Mouse (Mus musculus): ENCODE data around the gene Ezh1.

Gene Ezh1

DNA sequence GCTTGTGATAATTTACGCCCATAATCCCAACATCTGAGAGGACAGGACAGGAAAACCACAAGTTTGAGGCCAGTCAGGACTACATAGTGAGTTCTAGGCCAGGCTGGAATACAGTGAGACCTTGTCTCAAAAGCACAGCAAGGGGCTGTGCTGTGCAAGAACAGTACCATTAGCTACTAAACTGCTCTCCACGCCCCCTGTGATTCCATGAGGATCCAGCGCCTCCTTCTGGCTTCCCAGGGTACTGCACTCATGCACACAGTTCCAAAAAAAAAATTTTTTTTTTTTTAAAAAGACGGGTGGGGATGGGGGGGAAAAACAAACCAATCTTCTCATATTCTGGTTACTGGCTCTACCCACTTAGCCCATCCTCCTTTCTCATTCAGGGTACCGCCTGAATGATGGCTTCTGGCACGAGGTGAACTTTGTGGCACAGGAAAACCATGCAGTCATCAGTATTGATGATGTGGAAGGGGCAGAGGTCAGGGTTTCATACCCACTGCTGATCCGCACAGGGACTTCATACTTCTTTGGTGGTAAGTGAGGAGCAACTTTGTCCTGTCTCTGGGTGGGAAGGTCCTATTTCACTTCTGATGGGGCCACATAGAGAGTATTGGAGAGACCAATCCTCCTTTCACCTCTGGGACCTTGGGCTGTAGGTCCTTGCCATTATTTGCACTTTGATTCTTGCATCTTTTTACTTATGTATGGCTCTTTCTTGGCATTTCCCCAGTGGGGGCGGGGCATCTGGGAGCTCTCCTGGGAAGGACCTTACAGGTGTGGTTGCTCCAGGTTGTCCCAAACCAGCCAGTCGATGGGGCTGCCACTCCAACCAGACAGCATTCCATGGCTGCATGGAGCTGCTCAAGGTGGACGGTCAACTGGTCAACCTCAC lies 45.2 kb downstream of the Ezh1 start:
- DNase-seq (ENCODE audit: low spot score in 2 of 2): peak in 1 of 2 experiments; percentile 76

DNA sequence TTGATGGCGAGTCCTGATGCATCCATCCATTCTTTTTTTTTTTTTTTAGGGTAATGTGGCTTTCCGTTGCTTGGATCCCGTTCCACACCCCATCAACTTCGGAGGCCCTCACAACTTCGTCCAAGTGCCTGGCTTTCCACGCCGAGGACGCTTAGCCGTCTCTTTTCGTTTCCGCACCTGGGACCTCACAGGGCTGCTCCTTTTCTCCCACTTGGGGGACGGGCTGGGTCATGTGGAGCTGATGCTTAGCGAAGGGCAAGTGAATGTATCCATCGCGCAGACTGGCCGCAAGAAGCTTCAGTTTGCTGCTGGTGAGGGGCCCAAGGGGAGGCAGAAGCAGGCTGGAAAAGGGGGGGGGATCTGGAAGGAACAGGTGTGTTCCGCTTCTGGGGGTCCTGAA lies 46.0 kb downstream of the Ezh1 start:
- DNase-seq (ENCODE audit: low spot score in 2 of 2): no peak

DNA sequence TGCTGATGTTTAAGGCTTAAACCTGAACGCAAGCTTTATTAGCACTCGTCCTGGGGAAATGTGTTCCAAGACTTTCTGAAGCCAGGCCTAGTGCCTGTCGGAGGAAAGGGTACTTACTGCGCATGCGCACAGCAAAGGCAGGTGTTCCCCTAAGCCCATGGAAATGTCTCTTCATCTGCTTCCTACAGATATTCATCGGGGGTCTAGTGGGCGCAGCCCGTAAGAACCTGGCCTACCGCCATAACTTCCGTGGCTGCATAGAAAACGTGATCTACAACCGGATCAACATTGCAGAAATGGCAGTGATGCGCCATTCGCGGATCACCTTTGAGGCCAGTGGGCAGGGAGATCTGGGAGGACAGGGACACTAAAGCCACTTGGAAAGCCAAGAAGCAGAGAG lies 47.0 kb downstream of the Ezh1 start:
- no peak for DNase-seq (ENCODE audit: low spot score in 2 of 2)

DNA sequence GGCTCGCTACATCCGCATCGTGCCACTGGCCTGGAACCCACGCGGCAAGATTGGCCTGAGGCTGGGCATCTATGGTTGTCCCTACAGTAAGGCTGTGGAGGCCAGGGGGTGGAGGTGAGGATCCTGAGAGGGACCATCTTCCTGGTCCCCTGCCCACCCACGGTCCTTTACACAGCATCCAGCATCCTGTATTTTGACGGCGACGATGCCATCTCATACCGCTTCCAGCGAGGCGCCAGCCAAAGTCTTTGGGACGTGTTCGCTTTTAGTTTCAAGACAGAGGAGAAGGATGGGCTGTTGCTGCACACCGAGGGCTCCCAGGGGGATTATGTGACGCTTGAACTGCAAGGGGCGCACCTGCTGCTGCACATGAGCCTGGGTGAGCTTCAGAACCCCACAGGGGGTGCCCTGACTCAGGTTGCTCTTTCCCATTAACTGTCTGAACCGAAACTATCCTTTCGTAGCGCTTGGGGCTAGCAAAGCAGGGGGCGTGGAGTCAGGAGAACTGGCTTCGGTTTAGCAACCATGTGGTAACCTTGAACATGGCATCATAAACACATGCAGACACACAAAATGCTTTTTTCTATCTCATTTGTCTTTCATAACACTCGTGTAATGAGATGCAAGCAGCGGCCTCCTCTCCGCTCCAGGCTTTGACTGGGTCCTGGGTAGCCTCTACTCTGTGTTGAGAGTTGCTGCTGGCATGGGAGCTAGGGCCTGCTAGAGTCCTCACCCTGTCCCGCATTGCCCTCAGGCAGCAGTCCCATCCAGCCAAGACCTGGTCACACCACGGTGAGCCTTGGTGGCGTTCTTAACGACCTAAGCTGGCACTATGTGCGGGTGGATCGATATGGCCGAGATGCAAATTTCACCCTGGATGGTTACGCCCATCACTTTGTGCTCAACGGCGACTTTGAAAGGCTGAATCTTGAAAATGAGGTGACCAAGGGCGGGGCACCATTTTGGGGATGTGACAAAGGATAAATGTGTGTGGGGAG lies 47.9 kb downstream of the Ezh1 start:
- no peak for DNase-seq (ENCODE audit: low spot score in 2 of 2)

DNA sequence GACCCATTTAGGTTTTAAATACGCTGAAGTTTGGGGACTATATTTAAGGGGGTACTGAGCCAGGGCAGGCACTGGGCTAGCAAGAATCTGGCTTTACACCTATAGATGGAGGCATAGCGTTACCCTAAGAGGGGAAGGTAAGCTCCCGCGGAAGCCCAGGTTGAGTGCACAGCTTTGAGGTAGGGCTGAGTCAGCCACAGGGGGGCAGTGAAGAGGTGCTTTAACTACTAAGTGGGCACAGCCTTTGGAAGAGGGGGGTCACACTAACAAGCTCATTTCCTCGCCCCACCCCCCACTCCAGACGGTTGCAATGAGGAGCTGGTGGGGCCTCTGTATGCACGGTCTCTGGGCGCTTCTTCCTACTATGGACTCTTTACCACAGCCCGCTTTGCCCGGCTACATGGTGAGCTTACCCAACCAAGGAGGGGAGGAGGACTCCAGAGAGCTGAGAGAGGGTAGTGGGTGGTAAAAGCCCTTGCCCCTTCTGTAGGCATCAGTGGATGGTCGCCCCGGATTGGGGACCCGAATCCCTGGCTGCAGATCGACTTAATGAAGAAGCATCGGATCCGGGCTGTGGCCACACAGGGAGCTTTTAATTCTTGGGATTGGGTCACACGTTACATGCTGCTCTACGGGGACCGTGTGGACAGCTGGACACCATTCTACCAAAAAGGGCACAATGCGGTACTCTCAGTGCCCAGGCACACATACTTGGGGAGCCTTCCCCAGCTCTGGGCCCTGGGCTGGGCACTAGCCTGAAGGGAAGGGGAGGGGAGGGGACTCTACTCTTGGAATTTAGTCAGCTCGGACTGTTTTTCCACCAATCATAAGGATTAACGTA lies 49.1 kb downstream of the Ezh1 start:
- DNase-seq (ENCODE audit: low spot score in 2 of 2): peak; percentile 79 to 82

DNA sequence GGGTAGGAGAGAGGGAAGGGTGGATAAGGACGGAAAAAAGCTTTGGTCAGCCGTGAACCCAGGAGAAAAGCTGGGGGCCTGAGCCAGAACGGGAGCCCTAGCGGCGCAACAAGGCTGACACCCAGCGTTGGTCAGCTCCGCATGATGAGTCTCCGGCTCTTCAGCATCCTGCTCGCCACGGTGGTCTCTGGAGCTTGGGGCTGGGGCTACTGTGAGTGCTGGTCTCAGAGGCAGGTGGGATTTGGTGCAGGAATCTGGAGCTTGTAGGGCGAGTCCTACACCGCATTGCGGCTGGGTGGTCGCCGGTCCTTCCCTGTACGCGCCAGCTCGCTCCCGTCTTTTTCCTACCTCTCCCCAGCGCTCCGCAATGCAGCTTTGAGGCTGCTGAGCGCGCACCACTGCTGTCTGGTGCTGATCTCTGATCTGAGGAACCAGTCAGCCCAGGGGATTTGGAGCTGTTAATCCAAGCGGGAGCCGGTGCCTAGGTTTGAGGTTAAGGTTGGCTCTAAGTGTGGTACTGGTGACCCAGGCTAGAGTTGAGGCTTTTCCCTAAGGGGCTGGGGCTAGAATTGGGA lies 50.1 kb downstream of the Ezh1 start:
- peak; percentile 60 to 69 for DNase-seq (ENCODE audit: low spot score in 2 of 2)

DNA sequence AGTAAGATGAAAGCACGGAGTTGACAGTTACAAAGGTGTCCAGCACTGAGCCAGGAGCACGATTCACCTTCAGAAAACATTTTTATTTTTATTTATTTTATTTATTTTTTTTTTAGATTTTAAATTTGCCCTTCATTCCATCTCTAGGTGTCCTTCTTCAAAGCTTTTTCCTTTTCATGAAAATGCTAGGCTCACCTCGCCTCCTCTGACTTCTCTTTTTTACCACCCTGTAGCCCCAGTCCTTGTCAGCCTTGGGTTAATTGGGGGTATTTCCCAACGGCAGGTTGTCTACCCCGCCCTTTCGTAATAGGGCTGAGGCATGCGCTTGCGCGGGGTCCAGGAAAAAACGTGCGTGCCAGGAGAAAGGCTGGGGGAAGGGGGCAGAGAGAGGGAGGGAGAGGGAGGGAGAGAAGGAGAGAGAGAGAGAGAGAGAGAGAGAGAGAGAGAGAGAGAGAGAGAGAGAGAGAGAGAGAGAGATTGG lies 50.6 kb downstream of the Ezh1 start:
- peak; percentile 72 to 79 for DNase-seq (ENCODE audit: low spot score in 2 of 2)

DNA sequence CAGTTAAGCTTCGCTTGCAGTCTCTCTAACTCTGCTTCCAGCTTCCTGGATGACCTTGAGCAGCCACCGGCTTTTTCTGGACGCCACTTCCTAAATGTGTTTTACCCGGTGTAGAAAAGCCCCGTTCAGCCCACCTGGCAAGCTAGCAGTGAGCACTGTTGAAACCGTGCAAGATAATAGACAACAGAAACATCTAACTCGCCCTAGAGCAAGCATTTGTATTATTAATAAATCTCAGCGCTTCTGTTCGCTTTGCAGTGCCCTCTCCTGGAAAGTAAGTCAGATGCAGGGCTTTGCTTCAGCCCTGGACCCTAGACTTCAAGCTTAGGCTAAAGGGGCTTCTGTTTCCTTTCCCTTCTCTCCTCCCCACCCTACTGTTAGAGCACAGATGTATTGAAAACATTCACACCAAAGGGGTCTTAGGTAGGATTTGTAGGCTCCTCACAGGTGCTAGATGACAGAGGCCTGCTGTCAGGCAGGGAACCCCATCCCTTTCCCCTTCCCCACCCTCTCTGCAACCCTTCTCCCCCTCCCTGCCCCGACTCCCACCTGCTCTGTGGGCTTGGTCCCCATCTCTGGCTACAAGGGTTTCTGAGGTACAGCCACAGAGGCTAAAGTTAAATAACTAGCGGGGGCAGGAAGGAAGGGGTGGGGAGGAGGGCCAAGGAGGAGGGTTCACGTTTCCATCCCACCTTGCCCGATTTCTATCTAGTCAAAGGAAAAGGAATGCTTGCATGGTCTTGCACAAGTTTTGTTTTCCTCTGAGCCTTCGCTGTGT lies 51.2 kb downstream of the Ezh1 start, which contains the start of gene Ccr10:
Gene Ccr10, minus strand, starts transcription at position 593 of the 778 bp plus-strand sequence.
- no peak for DNase-seq (ENCODE audit: low spot score in 2 of 2)

DNA sequence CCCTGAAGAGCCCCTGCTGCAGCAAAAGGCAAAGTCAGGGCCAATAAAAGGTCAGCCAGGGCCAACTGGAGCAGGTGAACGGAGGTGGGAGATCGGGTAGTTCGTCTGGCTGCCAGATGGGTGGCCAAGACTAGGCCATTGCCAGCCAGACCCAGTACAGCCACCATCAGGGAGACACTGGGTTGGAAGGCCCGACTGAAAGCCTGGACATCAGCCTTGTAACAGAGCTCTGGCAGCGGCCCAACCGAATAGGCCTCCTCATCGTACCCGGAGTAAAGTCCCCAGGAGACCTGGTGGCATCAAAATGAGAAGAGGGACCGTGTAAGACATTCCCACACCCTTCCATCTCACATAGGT lies 51.9 kb downstream of the Ezh1 start:
- peak in 1 of 2 experiments; percentile 65 for DNase-seq (ENCODE audit: low spot score in 2 of 2)

DNA sequence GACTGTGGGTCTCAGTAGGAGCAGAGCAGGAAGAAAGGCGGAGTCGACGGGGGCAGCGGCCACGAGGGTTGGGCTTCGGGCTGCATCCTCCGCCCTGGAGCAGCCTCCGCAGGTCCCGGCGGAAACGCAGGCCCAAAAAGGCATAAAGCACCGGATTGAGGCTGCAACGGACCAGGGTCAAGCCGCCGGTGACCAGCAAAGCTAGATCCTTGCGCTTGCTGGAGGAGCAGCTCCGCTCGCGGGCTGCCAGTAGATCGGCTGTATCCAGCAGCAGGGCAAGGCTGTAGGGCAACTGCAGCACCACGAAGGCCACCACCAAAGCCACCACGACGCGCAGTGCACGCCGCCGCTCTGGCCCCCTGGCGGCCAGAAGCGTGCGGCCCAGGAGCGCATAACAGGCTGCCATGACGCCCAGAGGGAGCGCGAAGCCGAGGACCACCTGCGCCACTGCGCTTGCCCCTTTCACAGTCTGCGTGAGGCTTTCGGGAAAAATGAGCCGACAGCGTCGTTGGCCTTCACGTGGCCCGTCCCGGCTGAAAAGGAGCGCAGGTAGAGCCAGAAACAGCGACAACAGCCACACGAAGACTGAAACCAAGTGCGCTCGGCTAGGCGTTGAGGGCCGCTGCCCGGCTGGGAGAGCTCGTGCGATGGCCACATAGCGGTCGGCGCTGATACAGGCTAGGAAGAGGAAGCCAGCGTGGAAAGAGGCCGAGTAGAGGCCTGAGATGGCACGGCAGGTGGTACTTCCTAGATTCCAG lies 52.5 kb downstream of the Ezh1 start:
- DNase-seq (ENCODE audit: low spot score in 2 of 2): peak; percentile 78 to 80

DNA sequence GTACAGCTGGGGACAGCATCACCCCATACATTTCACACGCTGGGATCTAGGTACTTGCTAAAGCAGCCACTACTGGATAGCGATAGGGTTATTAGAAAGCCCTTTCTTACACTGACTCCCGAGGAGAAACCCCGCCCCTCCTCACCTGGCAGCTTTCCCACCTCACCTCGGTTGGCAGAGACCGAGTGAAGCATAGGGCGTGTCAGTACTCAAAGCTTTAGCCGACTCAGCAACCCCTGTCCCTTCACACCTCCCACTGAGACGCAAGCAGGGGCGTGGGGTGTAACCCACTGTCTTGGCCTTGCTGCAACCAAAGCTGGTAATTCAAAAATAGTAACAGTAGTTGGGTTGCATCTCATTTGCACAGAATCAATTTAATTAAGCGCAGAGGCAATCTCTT lies 53.2 kb downstream of the Ezh1 start:
- no peak for DNase-seq (ENCODE audit: low spot score in 2 of 2)

DNA sequence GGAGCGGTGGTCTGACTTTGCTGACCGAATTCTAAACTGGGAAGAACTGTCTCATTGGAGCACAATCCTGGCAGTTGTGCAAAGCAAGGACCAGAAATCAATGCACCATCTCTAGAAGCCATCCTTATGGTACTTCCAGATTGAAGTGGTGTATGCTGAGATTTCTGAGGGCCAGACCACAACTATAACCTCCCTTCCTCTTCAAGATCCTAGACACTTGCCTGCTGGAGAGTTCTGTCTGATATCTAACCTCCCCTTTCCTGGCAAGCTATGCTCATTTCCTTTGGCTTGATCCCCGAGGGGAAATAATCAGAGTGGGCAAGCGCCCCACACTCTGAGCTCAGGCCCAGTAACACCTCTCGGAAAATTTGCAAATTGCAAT lies 53.8 kb downstream of the Ezh1 start:
- DNase-seq (ENCODE audit: low spot score in 2 of 2): no peak

DNA sequence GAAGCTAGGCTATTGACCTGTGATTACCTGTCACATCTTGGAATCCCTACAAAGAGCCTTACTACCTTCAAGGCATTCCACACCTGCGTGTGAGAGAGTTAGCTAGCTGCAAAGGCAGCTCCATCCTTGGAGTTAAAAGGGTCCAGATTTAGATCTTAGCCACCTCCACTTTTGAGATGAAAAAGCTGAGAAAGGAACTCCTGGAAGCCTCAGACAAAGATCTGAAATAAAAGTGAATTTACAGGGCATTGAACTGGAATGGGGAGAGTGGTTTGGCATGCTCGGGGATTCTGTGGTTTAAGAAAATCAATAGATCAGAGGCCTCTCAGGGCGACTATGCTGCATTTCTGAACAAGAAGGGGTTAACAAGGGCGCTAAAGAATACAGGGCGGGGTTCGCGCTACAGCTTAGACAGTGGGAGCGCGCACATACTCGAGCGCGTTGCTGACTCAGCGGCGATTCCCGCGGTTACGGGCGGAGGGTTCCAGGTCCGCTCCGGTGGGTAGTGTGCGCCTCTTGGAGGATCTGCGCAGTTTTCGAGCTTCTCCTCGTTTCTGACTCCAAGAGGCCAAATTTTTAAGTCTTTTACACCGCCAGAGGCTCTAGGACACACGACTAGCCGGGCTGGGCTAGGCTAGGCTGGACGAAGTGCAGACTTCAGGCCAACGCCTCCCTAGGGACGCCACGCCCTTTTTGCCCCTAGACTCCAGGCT lies 54.4 kb downstream of the Ezh1 start:
- DNase-seq (ENCODE audit: low spot score in 2 of 2): peak; percentile 85 to 86

DNA sequence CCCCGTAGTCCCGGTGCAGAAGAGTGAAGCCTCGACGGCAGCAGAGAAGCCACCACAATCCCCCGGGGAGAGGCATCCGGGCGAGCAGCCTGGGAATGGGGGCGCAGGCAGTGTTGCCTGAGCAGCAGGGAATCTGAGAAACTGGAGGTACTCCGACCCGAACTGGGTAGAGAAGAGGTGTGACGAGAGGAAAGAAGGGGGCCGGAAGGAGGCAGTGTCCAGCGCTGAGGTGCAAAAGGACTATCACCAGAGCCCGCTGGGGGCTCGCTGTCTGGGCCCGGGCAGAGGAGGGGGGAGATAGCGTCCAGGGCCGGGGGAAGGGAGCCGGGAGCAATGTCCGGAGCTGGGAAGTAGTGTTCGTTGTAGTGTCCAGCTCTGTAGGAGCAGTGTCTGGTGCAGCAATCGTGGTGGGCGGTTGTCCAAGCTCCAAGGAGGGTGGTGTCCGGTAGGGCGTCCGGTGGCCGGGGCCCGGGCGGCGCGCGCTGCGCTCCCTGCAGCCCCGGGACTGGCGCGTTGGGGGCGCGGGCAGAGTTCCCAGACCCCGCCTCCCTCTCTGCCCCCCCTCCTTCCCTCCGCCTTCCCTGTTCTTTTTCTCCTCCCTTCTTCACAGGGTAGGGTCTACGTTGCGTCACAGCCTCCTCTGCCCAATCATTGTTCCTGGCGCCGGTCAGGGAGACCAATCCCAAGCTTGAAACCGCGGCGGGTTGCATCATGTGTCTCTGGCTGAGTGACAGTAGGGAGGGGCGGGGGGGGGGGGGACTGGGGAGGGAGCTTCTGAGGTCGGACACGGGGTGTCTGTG lies 55.3 kb downstream of the Ezh1 start, which contains the start of gene Plekhh3:
Gene Plekhh3, minus strand, starts transcription at position 541 of the 800 bp plus-strand sequence.
- peak; percentile 98 to 99 for DNase-seq (ENCODE audit: low spot score in 2 of 2)

DNA sequence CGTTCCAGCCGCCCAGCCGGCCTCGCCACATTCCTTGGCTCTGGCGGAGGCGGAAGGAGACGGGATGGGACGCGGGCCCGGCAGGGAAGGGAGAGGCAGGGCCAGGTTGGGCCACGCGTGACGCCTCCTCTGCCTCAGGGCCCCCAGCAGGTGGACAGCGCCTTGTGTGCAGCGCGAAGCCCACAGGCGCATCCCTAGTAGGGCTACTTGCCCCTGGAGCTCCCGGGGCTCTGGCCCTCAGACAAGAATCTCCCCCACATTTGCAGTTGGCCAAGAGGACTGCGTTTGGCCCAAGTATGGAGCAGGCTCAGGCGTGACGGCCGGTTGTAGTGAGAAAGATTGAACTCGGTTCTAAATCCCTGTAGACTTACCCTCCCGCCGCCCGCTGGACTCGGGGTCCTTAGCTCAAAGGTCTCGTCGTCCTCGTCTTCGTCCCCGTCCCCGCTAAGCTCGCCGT lies 55.9 kb downstream of the Ezh1 start, which contains the start of gene Cntnap1:
Gene Cntnap1, plus strand, starts transcription at position 170 of the 457 bp plus-strand sequence.
- peak in 1 of 2 experiments; percentile 49 for DNase-seq (ENCODE audit: low spot score in 2 of 2)

DNA sequence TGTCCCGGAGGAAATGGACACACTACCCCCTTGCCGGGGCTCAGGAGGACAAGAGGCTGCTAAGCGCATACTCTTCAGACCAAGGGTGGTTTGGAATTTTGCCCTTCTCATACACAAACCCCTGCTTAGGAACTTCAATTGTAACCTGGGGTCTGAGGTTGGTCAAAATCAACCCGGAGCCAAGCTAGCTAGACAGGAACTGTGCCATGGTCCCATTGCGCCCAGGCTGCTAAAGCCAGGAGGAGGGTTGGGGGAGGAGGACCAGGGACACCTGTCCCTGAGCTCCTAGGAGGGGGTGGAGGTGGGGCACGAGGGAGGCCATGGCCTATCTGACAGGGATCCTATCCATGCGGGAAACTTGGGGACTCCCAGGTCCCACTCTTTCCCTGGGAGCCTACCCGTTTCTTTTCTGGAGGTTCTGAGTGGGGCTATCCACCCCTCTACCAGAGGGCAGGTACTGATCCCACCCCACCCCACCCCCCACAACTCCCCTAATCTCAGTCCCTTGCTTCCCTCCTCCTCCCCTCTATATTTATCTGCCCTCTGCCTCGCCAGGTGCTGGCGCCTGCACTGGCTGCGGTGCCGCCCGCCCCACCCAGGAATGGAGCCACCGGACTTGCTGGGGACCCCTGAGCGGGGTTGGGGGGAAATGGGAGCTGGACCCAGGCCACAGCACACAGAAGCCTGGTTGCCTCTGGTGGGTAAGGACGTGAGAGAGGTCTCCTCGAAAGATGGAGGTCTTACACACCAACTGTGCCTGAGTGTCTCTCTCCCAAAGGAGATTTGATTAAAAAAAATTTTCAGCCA lies 56.8 kb downstream of the Ezh1 start:
- no peak for DNase-seq (ENCODE audit: low spot score in 2 of 2)

All from right cerebral cortex, postnatal 10 days (tissue).